Mouse (Mus musculus) heart, embryonic 11.5 days (tissue): ENCODE data around the gene Rbm47. TPM values are rescaled to one million over a fixed set of nuclear protein-coding genes. Genes with fewer than 3 reads are reported as not detected.

Experiments
- ATAC-seq: fragments of 200-750 bp; cut with Nextera tagmentation; replicated peaks from 2 replicates; pipeline ENCODE4 v1.8.0; 2017; ENCODE audit warnings: moderate library complexity; ENCODE audit not compliant: insufficient number of reproducible peaks, low FRiP score, low TSS enrichment
- H3K27ac ChIP-seq: fragments of 300-500 bp; sonication (generic); 2 replicates; pipeline ENCODE4 v1.5.1; 2014; ENCODE audit warnings: mild to moderate bottlenecking, low read depth, low read length
- H3K27me3 ChIP-seq: fragments of 300-500 bp; sonication (generic); 2 replicates; pipeline ENCODE4 v1.6.1; 2014; ENCODE audit warnings: mild to moderate bottlenecking, low read length, mixed read lengths; ENCODE audit not compliant: control insufficient read depth, insufficient read depth
- H3K36me3 ChIP-seq: fragments of 300-500 bp; sonication (generic); 2 replicates; pipeline ENCODE4 v1.6.1; 2014; ENCODE audit warnings: mild to moderate bottlenecking, low read length, moderate library complexity, mixed read lengths; ENCODE audit not compliant: control insufficient read depth, insufficient read depth
- H3K4me1 ChIP-seq: fragments of 300-500 bp; sonication (generic); 2 replicates; pipeline ENCODE4 v1.6.1; 2014; ENCODE audit warnings: low read length; ENCODE audit not compliant: control insufficient read depth, insufficient read depth
- H3K4me2 ChIP-seq: fragments of 300-500 bp; sonication (generic); 2 replicates; pipeline ENCODE4 v1.6.1; 2014; ENCODE audit warnings: mild to moderate bottlenecking, moderate library complexity
- H3K4me3 ChIP-seq: fragments of 300-500 bp; sonication (generic); 2 replicates; pipeline ENCODE4 v1.5.1; 2014; ENCODE audit warnings: low read depth, low read length
- H3K9ac ChIP-seq: fragments of 300-500 bp; sonication (generic); 2 replicates; pipeline ENCODE4 v1.6.1; 2014; ENCODE audit warnings: mild to moderate bottlenecking, low read depth, low read length, moderate library complexity
- H3K9me3 ChIP-seq: fragments of 300-500 bp; sonication (generic); replicated peaks from 2 replicates; pipeline ENCODE4 v1.6.1; 2016; ENCODE audit warnings: low read length; ENCODE audit not compliant: control insufficient read depth
- WGBS: fragments of 180-500 bp; shearing (Covaris S2); extraction: QIAGEN DNeasy Blood & Tissue Kit; methylation state at CpG from one replicate; pipeline ENCODE4 v1.1.7; 2014; ENCODE audit not compliant: insufficient replicate concordance; 5-methylcytosine and 5-hydroxymethylcytosine counted together
- polyA plus RNA-seq: library from polyadenylated mRNA; unstranded; fragments of >200 nt; fragmentation: Nextera tagmentation; extraction: Ambion mirVana; gene quantifications from 2 replicates; pipeline ENCODE4 v1.2.1, GENCODE M21; 2014

Rbm47 gene
- polyA plus RNA-seq, 1 experiment from 2014 or later, result 1.8 TPM

- Histone ChIP-seq H3K9me3 (no peaks in the 10 kb centered on the region), H3K27ac (no peak overlapping the region), H3K4me2 (no peak overlapping the region), H3K36me3 (no peaks in the 10 kb centered on the region), H3K4me3 (no peak overlapping the region), H3K9ac (no peak overlapping the region), H3K27me3 (no peaks in the 10 kb centered on the region), H3K4me1 (no peaks in the 10 kb centered on the region)
- ATAC-seq, result no peak
- 56% methylated on average over 6 of the region's 6 CpGs for WGBS
These were observed 135.9 kb downstream of the Rbm47 start for GRCm38 (mm10) chr5:66037066-66037465.

GRCm38 (mm10) chr5:66036440-66037054, 136.4 kb downstream of the Rbm47 start:
- Histone ChIP-seq H3K36me3 (no peaks in the 10 kb centered on the region), H3K9ac (no peak overlapping the region), H3K4me1 (no peaks in the 10 kb centered on the region), H3K4me2 (no peak overlapping the region), H3K4me3 (no peak overlapping the region), H3K27me3 (no peaks in the 10 kb centered on the region), H3K27ac (no peak overlapping the region), H3K9me3 (no peaks in the 10 kb centered on the region)
- WGBS, result 41% methylated on average over 7 of the region's 7 CpGs
- no peak for ATAC-seq

GRCm38 (mm10) chr5:66034375-66035195, 138.3 kb downstream of the Rbm47 start:
- no peak for ATAC-seq
- no peak overlapping the region for H3K4me3 ChIP-seq
- no peaks in the 10 kb centered on the region for H3K4me1 ChIP-seq
- H3K36me3 ChIP-seq, result no peaks in the 10 kb centered on the region
- H3K9ac ChIP-seq, result no peak overlapping the region
- WGBS, result 54% methylated on average over 14 of the region's 14 CpGs
- no peak overlapping the region for H3K27ac ChIP-seq
- no peaks in the 10 kb centered on the region for H3K9me3 ChIP-seq
- no peak overlapping the region for H3K4me2 ChIP-seq
- H3K27me3 ChIP-seq, result no peaks in the 10 kb centered on the region

GRCm38 (mm10) chr5:66032826-66033225, 140.1 kb downstream of the Rbm47 start:
- H3K27ac ChIP-seq, result no peak overlapping the region
- H3K36me3 ChIP-seq, result no peaks in the 10 kb centered on the region
- no peak overlapping the region for H3K4me2 ChIP-seq
- ATAC-seq, result no peak
- no peak overlapping the region for H3K9ac ChIP-seq
- no peaks in the 10 kb centered on the region for H3K9me3 ChIP-seq
- no peak overlapping the region for H3K4me3 ChIP-seq
- no peaks in the 10 kb centered on the region for H3K27me3 ChIP-seq
- WGBS, result 88% methylated on average over 1 of the region's 1 CpGs
- no peaks in the 10 kb centered on the region for H3K4me1 ChIP-seq

- Histone ChIP-seq H3K4me3 (no peak overlapping the region), H3K36me3 (no peaks in the 10 kb centered on the region; the same call in 1 of the 2 replicates), H3K27ac (no peak overlapping the region), H3K9ac (no peak overlapping the region), H3K27me3 (no peaks in the 10 kb centered on the region), H3K4me1 (no peaks in the 10 kb centered on the region), H3K4me2 (no peak overlapping the region), H3K9me3 (no peaks in the 10 kb centered on the region)
- no peak for ATAC-seq
- WGBS, result 66% methylated on average over 5 of the region's 5 CpGs
These were observed 141.2 kb downstream of the Rbm47 start for GRCm38 (mm10) chr5:66031699-66032098.

GRCm38 (mm10) chr5:66028232-66028631, 144.7 kb downstream of the Rbm47 start:
- ATAC-seq, result no peak
- no peak overlapping the region for H3K4me3 ChIP-seq
- no peak overlapping the region for H3K4me2 ChIP-seq
- WGBS, result 78% methylated on average over 5 of the region's 5 CpGs
- H3K36me3 ChIP-seq, result no peaks in the 10 kb centered on the region; the same call in 1 of the 2 replicates
- no peak overlapping the region for H3K9ac ChIP-seq
- no peaks in the 10 kb centered on the region for H3K9me3 ChIP-seq
- no peaks in the 10 kb centered on the region for H3K4me1 ChIP-seq
- no peak overlapping the region for H3K27ac ChIP-seq
- no peaks in the 10 kb centered on the region for H3K27me3 ChIP-seq

- WGBS, result 90% methylated on average over 8 of the region's 8 CpGs
These were observed 145.7 kb downstream of the Rbm47 start for GRCm38 (mm10) chr5:66027206-66027605.

GRCm38 (mm10) chr5:66026796-66027195, 146.1 kb downstream of the Rbm47 start:
- 95% methylated on average over 31 of the region's 31 CpGs for WGBS
- H3K36me3 ChIP-seq, result no peaks in the 10 kb centered on the region; the same call in 1 of the 2 replicates
- no peaks in the 10 kb centered on the region for H3K27me3 ChIP-seq
- no peak overlapping the region for H3K9ac ChIP-seq
- no peaks in the 10 kb centered on the region for H3K4me1 ChIP-seq
- H3K4me3 ChIP-seq, result no peak overlapping the region
- H3K4me2 ChIP-seq, result no peak overlapping the region
- H3K9me3 ChIP-seq, result no peaks in the 10 kb centered on the region
- no peak overlapping the region for H3K27ac ChIP-seq
- ATAC-seq, result no peak

More at GRCm38 (mm10) chr5:66027206-66027605, 145.7 kb downstream of the Rbm47 start:
- ATAC-seq, result no peak
- Histone ChIP-seq H3K9me3 (no peaks in the 10 kb centered on the region), H3K27me3 (no peaks in the 10 kb centered on the region), H3K27ac (no peak overlapping the region), H3K36me3 (no peaks in the 10 kb centered on the region; the same call in 1 of the 2 replicates), H3K4me3 (no peak overlapping the region), H3K4me1 (no peaks in the 10 kb centered on the region), H3K4me2 (no peak overlapping the region), H3K9ac (no peak overlapping the region)
